Mouse (Mus musculus) left cerebral cortex, postnatal 25 days (tissue): ENCODE measurements around the gene Smug1. TPM values are rescaled to one million over a fixed set of nuclear protein-coding genes. Genes with fewer than 3 reads are reported as not detected.

Experiments
- DNase-seq, 2 experiments: peaks; one replicate each; pipeline ENCODE4 v3.0.0; 2022; ENCODE audit warnings: low spot score in 2 of 2, mixed read lengths in 1 of 2
- intact Hi-C: fragments of 180-260 bp; cut with DNase I; formaldehyde crosslinking; loops from one replicate; pipeline ENCODE4 v1.15.1; 2025
- total RNA-seq, 2 experiments: library from RNA; stranded (reverse); gene quantifications; 2 replicates each; pipeline ENCODE4 v1.2.3; 2021

Smug1 gene
- 10 to 100 TPM; 19.2 to 20.9 TPM for total RNA-seq

DNA sequence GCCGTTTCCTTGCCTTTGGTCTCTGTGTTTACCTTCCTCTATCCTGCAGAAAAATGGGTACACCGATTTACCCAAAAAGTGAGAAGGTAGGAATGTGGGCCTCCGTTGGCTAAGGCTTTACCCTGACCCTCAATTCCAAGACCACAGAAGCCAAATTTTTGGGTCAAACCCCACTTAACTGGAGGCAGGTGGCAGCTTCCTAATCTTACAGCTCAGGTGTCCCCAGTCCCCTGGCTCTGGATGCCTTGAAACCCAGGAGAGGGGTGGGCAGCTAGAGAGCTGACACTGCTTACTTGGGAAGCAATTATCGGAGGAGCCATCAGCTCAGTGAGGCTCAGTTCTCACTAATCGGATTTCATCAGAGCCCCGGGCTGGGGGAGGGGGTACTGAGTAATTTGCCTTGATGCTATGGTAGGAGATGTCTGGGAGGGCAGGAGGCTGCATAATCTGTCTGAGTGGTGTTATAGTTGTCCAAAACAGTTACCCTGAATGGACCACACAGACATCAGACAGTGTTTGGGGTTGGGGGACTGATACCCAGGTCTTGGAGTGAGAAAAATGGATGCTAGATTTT lies at the start of gene Smug1:
TSS of gene Smug1 (minus strand) at position 51 of the 574 bp plus-strand sequence.
- intact Hi-C loops: no loop called here
- DNase-seq: no peak

DNA sequence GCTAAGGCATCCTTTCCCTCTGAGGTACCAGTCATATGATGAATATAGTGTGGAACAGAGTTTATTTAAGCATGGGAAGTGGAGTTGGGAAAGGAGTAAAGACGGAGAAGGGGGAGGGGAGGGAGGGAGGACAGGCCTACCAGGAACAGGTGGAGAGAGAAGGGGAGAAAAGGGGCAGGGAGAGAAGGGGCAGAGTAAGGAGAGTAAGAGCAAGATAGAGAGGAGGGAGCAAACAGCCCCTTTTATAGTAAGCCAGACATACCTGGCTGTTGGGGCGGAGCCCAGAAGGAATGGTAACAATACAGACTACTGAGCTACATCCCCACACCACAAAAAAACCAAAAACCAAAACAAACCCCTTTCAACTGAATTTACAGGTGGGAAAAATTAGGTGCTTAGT lies 49.2 kb upstream of the Smug1 start:
- no peak for DNase-seq
- intact Hi-C loops: no loop called here

DNA sequence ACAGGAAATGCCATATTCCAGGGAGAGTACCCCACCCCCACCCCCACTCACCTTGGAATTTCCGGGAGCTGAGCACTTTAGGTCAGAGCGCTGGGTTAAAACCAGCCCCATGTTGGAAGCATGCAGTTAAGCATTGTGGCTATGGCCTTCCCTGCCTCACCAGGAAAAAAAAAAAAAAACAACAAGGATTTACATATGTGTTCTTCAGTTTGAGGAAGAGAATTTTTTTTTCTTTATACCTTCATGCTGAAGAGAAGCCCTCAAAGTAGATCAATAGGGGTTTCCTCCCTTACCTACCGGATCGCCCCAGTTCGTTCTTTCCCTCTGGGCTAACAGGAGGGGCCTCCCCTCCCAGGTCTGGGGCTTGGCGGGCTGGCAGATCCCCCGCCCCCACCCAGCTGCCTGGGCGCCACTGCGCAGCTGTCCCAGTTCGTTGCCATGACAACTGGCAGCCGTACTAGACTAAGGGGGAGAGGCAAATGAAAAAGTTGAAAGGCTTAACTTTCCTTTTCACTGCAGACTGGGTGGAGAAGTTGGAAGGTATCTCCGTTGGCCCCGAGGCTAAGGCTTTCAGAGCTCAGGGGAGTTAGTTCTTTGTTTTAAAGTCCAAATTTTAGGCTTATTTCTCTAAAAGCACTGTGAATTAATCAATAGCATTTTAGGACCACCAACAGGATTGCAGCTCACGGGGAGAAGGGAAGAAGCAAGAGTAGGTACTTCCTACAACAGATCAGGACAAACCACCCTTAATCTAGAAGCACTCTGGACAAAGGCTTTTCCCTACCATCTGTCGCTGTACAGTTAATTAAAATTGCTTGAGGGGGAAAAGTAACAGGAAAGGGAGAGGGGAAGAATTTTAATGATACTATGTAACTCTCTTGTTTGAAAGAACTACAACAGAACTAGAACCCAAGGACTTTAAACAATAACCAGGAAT lies 48.3 kb upstream of the Smug1 start:
- intact Hi-C loops: no loop called here
- peak; percentile 90 to 94 for DNase-seq

DNA sequence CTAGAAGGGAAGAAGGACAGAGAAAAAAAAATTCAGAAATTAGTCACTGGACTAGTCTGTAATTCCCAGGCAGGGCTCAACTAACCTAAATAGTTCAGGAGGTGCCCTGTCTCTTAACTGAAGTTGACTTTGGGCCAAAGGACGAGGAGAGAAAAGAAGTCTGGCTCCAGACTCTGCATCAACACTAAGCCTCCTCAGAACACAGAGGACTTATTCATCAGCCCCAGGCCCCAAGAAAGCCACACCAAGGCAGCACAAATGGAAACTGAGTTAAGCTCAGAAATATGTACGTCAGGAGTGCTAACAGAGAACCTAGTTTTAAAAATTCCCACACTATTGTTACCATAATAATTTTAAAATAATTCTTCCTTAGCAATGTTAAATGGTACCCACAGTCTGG lies 47.3 kb upstream of the Smug1 start:
- peak in 1 of 2 experiments; percentile 30 for DNase-seq
- intact Hi-C loops: no loop called here

DNA sequence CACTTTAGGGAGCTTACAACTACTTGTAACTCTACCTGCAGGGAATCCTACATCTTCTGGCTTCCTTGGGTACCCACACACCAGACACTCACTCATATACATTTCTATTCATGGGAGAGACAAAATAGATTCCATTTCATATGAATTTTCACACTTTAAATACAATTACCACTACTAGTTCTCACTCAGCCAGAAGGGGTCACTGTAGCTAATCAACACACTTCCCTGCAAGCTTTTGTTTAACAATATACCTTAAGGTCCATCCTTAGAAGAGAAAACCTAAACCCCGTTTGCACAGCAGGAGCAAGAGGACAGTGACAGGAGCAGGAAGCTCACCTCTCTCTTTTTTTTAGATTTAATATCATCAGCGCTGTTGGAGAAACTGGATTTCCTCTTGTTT lies 38.3 kb upstream of the Smug1 start:
- peak in 1 of 2 experiments; percentile 12 for DNase-seq
- intact Hi-C loops: loop anchor here (5.0 kb wide), 1 partner anchor 37 kb away; the partner anchor contains the start of gene Hnrnpa1

DNA sequence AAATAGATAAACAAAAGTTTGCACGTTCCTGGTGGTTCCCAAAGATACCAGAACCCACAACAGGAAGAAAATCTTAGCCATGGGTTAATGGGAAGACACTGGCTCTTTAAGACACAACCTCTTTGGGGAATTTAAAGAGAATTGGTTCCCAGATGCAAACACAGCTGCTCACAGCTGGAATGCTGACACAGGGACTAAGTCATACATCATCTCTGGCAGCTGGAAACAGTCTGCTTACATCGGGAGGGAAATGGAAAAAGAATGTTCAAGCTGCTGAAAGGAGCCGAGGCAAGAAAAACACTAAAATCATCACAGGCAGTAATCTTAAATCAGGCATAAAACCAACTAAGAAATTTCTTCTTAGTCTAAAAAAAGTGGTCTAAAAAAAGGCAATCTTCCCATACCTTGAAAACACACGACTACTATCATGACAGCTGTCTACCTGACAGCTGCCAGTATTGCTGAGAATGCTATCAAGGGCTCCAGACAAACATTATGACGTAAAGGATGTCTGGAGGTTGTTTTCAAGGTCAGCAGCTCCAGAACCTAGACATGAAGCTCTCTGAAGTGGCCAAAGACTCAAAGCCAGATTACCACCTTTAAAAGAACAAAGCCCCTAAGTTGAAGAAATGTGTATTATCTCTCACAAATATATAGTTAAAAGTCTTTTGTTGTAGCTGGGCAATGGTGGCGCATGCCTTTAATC lies 35.3 kb upstream of the Smug1 start:
- no peak for DNase-seq
- intact Hi-C loops: no loop called here

DNA sequence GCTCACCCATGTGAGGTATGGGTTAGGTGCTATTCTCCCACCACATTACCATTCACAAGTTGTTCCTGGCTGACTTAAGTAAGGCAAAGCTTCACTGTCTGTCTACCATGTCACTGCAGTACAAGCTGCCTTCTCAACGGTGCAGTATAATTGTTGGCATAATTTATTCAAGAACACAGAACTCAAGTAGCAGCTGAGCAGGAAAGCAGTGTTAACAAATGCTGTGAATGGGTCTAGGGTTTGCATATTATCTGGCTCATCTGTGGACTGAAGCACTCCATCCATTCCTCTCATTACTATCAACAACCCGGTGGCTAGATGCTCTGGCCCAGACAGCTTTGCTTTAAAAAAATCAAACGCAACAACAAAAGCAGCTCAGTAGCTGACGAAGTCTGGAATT lies 30.9 kb upstream of the Smug1 start:
- intact Hi-C loops: no loop called here
- no peak for DNase-seq

DNA sequence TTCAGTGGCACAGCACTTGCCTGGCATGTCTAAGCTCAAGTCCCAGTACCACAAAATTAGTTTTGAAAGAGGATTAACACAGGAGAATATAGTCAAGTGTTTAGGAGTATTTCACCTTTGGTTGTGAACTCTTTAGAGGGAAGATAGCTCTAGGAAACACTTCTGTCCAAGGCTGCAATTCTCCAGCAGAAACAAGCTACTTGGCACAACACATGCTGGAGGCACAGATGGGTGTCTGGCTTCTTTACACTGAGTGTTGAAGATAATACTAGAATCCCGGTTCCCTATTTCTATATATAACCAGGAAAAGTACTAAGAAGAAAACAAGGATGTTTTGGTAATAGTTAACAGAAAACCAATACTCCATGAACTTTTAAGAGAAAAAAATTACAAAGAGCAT lies 29.9 kb upstream of the Smug1 start:
- no peak for DNase-seq
- intact Hi-C loops: no loop called here

DNA sequence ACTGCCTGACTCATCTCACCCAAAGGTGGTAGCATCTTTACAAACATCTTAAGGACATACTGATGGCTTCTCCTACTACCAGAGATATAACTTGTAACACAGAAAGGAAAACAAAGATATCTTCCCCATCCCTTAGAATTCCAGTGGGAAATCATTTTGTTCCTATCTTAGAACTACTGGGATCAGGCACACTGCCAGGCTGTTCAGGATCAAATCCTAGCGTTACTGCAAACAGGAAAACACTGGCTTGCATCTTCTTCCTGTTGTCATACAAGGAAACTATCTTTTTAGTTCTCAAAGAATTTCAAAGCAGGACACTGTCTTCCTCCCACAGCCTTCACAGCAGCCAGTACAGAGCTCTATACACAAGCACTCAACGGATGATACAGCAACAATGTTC lies 26.7 kb upstream of the Smug1 start:
- intact Hi-C loops: no loop called here
- DNase-seq: no peak

DNA sequence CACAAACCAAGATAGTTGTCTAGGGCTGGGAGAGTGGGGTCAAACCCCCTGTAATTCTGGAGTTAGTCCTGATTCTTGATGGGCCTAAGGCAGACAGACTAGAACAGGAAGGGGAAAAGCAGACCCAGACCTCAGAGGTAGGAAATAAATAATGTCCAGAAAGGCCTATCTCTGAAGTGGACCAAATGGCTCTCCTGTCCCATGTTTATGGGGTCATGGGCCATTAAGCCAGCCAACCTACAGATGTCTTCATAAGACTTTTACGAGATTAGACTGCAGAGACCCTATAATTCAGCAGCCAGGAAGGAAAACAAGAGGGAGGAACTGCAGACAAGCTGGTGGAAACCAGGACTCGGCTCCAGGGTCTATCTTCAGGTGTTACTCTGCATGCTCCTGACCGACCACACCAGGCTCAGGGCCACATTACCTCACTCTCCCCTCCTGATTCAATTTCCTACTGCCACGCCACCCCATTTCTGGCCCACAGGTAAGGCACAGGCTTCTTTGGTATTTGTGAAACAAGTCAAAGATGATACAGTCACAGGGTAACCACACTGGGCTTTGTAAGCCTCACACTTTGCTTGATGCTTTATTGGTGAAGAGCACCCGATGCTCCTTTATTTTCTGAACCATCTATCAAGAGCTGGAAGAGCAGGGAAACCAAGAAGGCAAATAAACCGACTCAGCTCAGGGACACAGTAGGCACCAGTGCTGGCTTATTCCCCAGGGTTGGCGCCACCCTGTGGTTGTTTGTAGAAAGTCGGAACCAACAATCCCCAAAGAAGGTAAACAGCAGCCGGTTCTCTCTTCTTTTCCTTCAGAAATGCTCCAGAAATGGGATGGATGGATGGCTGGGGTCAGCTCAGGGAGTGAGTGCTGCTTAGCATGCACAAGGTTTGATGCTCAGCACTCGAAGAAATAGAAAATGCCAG lies 23.9 kb upstream of the Smug1 start:
- intact Hi-C loops: no loop called here
- peak; percentile 44 to 55 for DNase-seq

DNA sequence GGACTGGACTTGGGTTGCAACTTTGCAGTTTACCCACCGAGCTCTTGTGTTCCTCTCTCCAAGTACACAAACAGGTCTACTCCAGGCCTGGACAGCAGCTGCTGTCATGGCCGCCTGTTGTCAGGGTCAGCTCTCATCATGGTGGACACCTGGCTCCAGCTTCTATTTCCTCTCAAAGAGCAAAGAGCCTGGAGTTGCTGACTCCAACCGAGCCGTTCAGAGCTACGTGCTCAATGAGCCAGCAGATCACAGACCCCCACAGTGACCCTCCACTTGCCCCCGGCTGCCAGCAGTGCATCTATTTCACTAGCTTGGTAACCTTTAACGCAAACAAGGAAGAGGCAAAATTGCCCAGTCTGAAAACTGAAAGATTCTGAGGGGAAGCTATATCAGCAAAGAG lies 23.2 kb upstream of the Smug1 start:
- intact Hi-C loops: no loop called here
- DNase-seq: no peak

DNA sequence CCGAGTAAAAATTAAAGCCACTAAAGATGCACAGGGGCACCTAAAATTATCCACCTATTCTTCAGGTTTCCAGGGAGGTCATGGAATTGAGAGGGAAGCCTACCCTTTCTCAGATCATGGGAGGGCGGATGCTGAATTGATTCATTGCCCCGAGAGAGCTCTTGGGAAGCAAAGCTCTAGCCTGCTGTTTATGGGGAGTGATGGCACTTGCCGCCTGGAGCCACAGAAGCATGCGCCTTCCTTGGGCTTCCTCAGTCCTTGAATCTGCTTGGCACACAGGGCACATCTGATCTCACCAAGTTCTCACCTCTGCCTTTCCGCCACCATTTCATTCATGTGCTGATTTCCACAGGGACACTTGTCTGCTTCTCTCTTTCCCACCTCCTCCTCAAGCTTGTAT lies 20.9 kb upstream of the Smug1 start:
- intact Hi-C loops: loop anchor here (5.0 kb wide), 1 partner anchor 59 kb away; no protein-coding TSS in a partner anchor

DNA sequence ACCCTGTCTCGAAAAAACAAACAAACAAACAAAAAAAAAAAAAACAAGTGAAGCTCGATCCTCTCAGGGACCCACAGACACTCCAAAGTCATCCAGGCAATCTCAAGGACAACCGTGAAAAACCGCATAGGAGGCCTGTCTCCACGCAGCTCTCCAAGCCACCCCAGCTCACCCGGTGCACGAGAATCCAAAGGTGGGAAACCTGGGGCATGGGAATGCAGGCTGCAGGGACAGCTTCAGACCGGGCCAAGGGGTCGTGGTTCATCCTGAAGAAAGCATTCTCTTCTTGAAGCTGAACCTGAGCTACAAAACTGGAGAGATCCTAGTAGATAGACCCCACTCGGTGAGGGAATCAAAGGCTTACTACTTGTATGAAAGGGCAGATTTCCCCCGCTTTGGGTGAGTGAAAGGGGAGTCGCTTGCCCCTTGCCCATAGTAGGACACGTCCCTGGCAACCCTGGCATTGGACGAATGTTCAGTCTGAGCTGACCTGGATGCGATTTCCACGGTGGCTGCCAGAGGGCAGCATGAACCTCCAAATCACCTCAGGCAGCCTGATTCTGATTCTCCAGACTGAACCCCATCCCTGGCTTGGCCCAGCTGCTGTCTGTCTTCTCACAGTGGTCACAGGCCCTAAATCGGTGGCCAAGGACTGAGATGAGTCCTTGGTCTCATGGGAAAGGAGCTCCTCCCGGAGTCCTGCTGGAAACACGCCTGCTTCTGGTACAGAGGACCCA lies 18.7 kb upstream of the Smug1 start:
- peak; percentile 63 to 65 for DNase-seq
- intact Hi-C loops: loop anchor here (5.0 kb wide), 1 partner anchor 62 kb away; no protein-coding TSS in a partner anchor

More for the DNA sequence above, 20.9 kb upstream of the Smug1 start:
- no peak for DNase-seq

DNA sequence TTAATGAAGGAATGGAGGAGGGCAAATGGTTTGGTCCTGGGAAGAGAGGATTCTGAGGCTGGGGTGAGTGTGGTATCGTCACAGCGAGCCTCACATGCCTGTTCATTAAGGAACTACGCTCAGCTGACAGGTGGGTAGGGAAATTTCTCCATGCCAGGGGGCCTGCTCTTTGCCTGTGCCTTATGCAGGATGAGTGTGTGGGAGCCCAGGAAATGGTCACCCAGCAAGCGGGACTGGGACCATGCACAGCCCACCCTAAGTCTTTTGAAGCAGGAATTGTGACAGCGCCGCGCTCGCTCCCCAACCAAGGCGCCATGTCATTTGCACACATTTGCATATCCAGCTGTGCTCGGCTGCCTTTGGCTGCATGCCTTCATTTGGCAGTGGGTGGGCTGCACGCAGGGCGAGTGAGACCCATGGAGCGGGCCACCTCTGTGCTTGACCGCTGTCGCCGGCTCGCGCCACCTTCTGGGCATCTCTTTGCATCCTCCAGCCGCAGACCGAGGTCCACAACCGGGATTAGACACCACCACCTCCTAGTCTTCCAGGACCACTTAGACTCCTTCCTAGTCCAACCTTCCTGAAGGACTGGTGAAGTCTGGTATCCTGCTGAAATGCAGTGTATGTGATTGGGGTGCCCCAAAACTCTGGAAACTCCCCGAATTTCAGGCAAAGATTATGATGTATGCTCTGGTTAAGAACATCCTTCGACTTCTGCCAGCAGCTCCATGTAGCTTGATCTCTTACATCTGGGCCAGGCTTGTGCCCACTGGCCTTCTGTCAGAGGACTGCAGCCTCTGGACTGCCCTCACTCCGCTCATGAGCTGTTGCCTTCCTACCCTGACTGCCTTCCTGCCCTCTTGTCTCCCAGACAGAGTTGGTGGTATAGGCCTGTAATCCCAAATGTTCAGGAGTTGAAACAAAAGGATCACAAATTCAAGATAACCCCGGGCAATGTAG lies 17.0 kb upstream of the Smug1 start:
- peak; percentile 26 to 42 for DNase-seq
- intact Hi-C loops: loop anchor here (1.0 kb wide), 1 partner anchor 123 kb away; no protein-coding TSS in a partner anchor

DNA sequence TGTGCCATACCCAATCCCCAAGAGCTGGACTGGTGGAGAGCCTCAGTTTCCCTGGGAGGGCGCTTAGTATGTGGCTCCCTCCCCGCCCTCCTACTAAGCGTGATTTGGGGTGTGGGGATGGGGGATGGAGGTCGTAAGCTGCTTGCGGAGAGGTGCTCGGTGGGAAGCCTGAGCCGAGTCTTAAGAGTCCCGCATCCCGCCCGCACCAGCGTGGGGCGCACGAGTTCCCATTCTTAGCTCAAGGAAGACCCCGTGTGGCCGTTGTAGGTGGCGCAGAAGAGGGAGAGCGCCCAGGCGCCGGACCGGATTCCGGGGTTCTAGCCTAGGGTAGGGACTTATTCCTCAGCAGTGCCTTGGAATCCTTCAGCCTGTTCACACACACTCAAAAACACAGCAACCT lies 16.2 kb upstream of the Smug1 start:
- intact Hi-C loops: loop anchor here (1.0 kb wide), 1 partner anchor 124 kb away; no protein-coding TSS in a partner anchor

DNA sequence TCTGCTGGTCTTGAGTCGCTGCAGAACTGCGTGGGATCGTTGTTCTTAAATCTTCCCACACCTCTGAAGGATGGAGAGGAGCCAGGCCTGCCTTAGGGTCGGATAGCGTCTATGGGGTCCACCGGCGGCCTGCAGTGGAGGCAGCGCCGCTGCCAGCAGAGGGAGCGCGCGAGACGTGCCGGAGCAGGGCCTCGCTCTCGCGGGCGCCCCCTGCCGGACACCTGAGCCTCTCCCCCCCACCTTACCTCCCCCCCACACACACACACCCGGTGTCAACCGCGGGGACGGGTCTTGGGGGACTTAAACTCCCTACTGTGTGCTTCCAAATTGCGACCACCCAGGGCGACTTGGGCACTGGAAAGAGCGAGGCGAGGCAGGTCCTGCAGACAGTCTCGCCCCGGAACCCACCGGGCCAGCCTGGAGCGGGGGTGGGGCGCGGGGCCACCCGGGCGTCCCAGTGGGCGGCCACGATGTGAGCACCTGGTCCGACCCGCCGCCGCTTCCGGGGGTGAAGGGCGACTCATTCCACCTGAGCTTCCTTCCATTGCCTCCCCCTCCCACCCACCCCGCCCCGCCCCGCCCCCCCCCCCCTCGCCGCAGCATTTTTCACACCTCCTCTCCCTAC lies 15.4 kb upstream of the Smug1 start:
- peak; percentile 53 to 77 for DNase-seq
- intact Hi-C loops: no loop called here

More for the DNA sequence above, 16.2 kb upstream of the Smug1 start:
- peak; percentile 56 to 64 for DNase-seq

DNA sequence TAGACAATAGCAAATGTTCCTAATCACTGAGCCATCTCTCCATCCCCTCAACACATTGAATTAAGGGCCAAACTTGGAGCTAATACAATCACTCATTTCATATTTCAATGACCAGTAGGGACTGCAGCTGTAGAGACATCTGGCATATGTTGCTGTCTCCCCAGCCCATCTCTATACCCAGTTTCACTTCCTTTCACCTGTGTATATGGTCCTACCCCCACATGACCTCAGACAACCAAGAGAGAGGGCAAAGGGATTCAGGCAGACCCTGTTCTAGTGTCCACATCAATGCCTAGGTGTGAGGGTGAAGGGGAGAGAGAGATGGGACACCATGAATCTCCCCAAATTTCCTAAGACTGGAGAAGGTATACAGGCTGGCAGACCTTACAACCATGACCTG lies 13.5 kb upstream of the Smug1 start:
- intact Hi-C loops: no loop called here
- DNase-seq: no peak
